Mouse (Mus musculus): ENCODE data around the gene Rbpj. TPM values are rescaled to one million over a fixed set of nuclear protein-coding genes. Genes with fewer than 3 reads are reported as not detected.

Gene Rbpj
- polyA plus RNA-seq, 1 experiment from 2014 or later, result 42.6 TPM

DNA sequence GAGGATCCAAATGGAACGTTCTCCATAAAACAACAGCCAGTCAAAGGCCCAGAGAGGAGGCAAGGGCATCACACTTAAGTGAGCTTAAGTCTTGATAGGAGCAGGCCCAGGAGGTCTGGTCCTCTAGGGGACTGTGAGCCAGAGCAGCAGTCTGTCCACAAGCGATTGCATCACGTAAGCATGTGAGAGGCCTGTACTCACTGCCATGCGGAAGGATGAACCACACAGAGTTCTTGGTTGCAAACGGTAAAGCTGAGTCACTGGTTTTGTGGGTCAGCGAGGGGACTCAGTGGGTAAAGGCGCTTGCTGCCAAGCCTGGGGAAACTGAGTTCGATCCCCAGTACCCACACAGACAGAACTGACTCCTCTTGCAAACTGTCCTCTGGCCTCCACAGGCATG is 14.1 kb upstream of the Rbpj start:
- Histone ChIP-seq H3K27ac (no peak overlapping the region), H3K4me1 (0 out of 2 replicates have a peak, but pooled peaks cover 3% of the 10 kb centered on the region), H3K4me2 (no peak overlapping the region), H3K27me3 (no peaks in the 10 kb centered on the region), H3K9ac (no peak overlapping the region), H3K36me3 (no peaks in the 10 kb centered on the region), H3K9me3 (no peaks in the 10 kb centered on the region), H3K4me3 (no peak overlapping the region)
- ATAC-seq (ENCODE audit: insufficient number of reproducible peaks, insufficient read depth, low FRiP score, low TSS enrichment, low read depth), result no peak
- WGBS, result 98% methylated on average over 8 of the region's 8 CpGs

DNA sequence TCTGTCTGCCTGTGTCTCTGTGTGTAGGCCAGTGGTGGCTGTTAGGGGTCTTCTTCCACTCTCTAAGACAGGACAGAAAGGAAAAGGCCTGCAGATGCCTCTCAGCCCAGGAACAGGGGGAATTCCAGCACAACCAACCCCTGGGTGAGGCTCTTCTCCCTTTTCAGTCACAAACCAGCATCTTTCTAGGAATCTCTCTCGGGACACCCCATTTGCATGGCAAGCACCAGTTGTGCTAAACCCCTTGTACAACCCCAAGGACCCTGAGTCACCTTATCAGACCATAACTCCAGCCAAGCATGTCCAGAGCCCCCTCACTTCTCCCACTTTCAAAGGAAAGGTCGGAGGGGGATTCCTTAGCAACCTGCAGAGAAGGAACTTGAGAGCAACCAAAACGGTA is 13.0 kb upstream of the Rbpj start:
- WGBS, result 68% methylated on average over 3 of the region's 3 CpGs

DNA sequence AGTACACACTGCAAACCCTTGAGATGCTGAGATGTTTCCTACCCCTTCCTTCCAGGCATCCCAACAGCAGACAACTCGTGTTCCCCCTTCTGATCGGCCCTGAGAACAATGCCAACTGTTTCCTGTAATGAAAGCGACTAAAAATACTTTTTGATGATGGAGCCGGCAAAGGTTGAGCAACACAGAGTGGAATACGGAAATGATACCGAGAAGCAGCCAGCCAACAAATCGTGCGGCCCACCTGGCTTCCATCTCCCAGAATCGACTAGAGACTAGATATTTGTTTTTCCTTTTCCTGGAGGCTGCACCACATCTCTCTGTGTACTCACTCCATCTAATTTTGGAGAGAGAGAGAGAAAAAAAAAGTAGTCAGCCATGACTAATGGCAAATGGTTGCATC is 11.2 kb upstream of the Rbpj start:
- no peaks in the 10 kb centered on the region for H3K27me3 ChIP-seq
- no peak overlapping the region for H3K27ac ChIP-seq
- 0 out of 2 replicates have a peak, but pooled peaks cover 3% of the 10 kb centered on the region for H3K4me1 ChIP-seq
- H3K9ac ChIP-seq, result no peak overlapping the region
- no peaks in the 10 kb centered on the region for H3K9me3 ChIP-seq
- no peaks in the 10 kb centered on the region for H3K36me3 ChIP-seq
- no peak overlapping the region for H3K4me2 ChIP-seq
- 78% methylated on average over 9 of the region's 9 CpGs for WGBS
- ATAC-seq (ENCODE audit: insufficient number of reproducible peaks, insufficient read depth, low FRiP score, low TSS enrichment, low read depth), result no peak
- H3K4me3 ChIP-seq, result no peak overlapping the region

More for the DNA sequence above, 13.0 kb upstream of the Rbpj start:
- Histone ChIP-seq H3K4me1 (0 out of 2 replicates have a peak, but pooled peaks cover 3% of the 10 kb centered on the region), H3K9me3 (no peaks in the 10 kb centered on the region), H3K27ac (no peak overlapping the region), H3K4me3 (no peak overlapping the region), H3K27me3 (no peaks in the 10 kb centered on the region), H3K36me3 (no peaks in the 10 kb centered on the region), H3K4me2 (no peak overlapping the region), H3K9ac (no peak overlapping the region)
- no peak for ATAC-seq (ENCODE audit: insufficient number of reproducible peaks, insufficient read depth, low FRiP score, low TSS enrichment, low read depth)

DNA sequence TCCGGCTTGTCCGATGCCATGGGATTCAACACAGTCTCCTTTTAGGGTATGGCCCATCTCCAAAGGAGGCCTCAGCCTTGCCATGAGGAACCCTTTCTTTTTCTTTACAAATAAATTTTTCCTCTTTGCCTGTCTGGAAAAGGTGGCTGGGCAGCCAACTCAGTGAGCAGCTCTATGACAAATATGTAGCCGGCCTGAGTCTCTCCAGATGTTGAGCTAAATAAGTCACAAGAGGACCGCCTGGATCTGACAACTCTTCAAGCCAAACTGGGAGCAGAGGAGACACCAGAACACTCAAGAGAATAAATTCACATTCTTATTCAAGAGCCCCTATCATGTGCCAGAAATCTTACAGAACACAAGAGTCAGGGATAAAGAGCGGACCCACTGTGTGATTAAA is 10.5 kb upstream of the Rbpj start:
- H3K4me3 ChIP-seq, result no peak overlapping the region
- 0 out of 2 replicates have a peak, but pooled peaks cover 3% of the 10 kb centered on the region for H3K4me1 ChIP-seq
- no peak for ATAC-seq (ENCODE audit: insufficient number of reproducible peaks, insufficient read depth, low FRiP score, low TSS enrichment, low read depth)
- H3K4me2 ChIP-seq, result no peak overlapping the region
- H3K27ac ChIP-seq, result no peak overlapping the region
- no peaks in the 10 kb centered on the region for H3K36me3 ChIP-seq
- H3K9me3 ChIP-seq, result no peaks in the 10 kb centered on the region
- no peak overlapping the region for H3K9ac ChIP-seq
- H3K27me3 ChIP-seq, result no peaks in the 10 kb centered on the region
- 88% methylated on average over 5 of the region's 5 CpGs for WGBS

DNA sequence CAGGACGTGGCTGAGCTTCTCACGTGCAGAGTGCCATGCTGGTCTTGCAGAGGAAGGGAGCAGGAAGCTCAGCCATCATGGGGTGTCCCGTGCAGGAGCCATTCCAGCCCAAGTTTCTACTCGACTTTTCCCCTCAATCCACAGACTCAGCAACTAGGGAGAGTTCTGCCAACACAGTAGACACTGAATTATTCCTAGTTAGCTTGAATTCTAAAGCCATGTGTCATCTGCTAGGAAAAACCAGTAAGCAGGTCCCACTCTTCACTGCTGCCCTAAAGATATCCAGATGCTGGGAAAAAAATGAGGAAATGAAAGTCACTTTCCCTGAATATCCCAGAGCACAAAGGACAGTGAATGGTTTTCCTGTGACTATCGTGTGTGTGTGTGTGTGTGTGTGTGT is 5.8 kb upstream of the Rbpj start:
- no peaks in the 10 kb centered on the region for H3K27me3 ChIP-seq
- H3K9me3 ChIP-seq, result no peaks in the 10 kb centered on the region
- H3K9ac ChIP-seq, result no peak overlapping the region
- H3K36me3 ChIP-seq, result no peaks in the 10 kb centered on the region
- H3K4me2 ChIP-seq, result no peak overlapping the region
- ATAC-seq (ENCODE audit: insufficient number of reproducible peaks, insufficient read depth, low FRiP score, low TSS enrichment, low read depth), result no peak
- no peaks in the 10 kb centered on the region for H3K4me1 ChIP-seq
- H3K4me3 ChIP-seq, result no peak overlapping the region
- WGBS, result 62% methylated on average over 5 of the region's 5 CpGs
- H3K27ac ChIP-seq, result no peak overlapping the region

DNA sequence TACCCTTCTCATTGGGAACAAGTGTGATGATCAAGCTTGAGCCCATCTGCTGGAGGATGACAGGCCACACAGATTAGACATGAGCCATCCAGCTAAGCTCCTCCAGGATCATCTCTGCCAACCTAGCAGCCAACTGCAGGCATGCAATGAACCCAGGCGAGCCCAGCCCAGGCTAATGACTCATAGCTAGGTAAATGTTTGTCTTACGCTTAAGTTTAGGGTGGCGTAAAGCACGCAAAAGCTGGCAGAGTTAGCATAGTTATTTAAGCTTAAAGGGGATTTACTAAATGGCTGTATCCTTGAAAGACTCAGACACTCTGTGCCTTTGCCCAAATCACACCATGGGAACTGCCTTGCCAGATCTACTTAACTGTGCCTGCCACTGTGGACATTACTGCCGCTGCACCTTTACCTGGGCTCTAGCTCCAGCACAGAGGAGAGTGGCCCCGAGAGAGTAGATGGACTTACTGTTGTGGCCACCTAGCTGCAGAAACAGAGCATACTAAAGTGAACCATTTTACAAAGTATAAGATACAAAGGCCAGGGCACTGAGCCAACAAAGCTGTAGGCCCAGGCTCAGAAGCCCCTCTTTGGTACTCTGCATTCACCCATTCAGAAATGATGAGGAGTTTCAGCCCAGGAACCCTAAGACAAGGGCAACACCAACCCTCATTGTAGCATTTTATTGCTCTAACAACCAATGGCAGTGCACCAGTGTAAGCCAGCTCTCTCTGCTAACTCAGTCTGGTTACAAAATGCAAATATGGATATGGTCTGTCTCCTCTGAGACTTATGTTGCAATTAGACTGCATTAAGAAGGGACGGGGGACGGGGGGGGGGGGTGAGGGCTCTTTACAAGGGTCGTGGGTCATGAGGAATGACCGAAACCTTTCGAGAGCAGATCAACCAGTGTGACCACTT is 2.6 kb upstream of the Rbpj start:
- Histone ChIP-seq H3K27me3 (no peaks in the 10 kb centered on the region; the same call in 1 of the 2 replicates), H3K4me1 (0 out of 2 replicates have a peak, but pooled peaks cover 2% of the 10 kb centered on the region), H3K4me3 (no peak overlapping the region), H3K9ac (no peak overlapping the region), H3K9me3 (no peaks in the 10 kb centered on the region), H3K36me3 (no peaks in the 10 kb centered on the region), H3K4me2 (no peak overlapping the region), H3K27ac (no peak overlapping the region)
- WGBS, result 72% methylated on average over 11 of the region's 11 CpGs
- no peak for ATAC-seq (ENCODE audit: insufficient number of reproducible peaks, insufficient read depth, low FRiP score, low TSS enrichment, low read depth)

DNA sequence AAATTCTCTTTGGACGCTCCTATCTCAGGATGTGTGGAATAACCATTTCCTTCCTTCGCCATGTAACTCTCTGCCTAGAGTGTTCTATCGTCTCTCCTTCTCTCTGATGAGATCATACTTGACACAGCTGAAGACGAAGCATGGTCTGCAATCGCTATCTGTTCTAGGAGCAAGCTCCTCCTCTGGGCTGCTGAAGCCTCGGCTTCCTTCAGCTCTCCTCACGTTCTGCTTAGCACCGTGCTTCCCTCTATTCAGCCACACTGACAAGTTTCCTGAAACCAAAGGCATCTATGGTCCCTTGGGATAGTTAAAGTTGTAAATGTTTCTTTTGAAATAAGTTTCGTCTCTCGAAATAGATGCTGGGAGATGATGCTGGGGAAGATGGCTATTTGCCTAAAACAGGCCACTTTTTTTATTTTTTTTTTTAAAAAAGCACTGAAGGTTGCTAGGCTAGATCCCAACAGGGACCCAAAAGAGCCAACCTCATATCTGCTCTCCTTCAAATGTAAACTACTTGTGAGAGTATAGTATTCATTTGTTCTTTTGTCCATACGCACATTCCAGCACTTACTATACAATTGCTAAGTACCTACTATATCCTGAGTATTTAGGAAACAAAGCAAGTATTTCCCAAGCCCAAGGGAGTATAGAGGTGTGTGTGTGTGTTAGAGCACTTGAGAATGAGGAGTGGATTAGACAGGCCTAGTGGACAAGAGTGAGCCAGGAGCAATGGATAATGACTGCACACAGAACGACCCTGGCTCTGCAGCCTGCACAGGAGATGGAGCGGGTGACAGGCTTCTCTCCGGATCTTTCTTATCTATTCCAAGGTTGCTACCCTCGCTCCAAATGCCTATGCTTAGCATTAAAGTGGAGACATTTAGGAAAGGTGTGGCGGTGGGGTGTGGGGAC is 726 bp downstream of the Rbpj start:
- no peaks in the 10 kb centered on the region for H3K9me3 ChIP-seq
- no peak overlapping the region for H3K27ac ChIP-seq
- no peaks in the 10 kb centered on the region for H3K36me3 ChIP-seq
- H3K27me3 ChIP-seq, result peaks cover 5% of the 10 kb centered on the region; the same call in 1 of the 2 replicates
- no peak for ATAC-seq (ENCODE audit: insufficient number of reproducible peaks, insufficient read depth, low FRiP score, low TSS enrichment, low read depth)
- H3K9ac ChIP-seq, result no peak overlapping the region
- no peak overlapping the region for H3K4me2 ChIP-seq
- 77% methylated on average over 16 of the region's 16 CpGs for WGBS
- peaks cover 18% of the 10 kb centered on the region for H3K4me1 ChIP-seq
- no peak overlapping the region for H3K4me3 ChIP-seq

DNA sequence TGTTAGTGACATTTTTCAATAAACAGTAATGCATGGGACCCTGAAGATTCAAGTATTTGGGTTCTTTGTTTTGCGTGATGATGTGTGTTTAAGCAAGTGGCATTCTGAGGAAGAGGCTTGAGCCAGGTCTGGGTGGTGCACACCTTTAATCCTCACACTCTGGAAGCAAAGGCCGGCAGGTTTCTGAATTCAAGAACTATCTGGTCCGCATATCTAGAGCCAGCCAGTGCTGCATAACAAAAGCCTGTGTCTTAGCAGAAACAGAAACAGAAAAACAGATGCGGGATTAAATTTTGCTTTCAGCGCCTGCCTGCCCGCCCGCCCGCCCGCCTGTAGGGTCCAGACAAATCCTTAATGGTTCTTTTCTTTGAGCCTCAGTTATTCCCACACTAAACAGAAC is 1.6 kb downstream of the Rbpj start:
- Histone ChIP-seq H3K27ac (no peak overlapping the region), H3K36me3 (no peaks in the 10 kb centered on the region), H3K9me3 (no peaks in the 10 kb centered on the region), H3K9ac (no peak overlapping the region), H3K4me3 (no peak overlapping the region), H3K4me2 (no peak overlapping the region), H3K27me3 (peaks cover 5% of the 10 kb centered on the region; the same call in 1 of the 2 replicates), H3K4me1 (peaks cover 23% of the 10 kb centered on the region)
- ATAC-seq (ENCODE audit: insufficient number of reproducible peaks, insufficient read depth, low FRiP score, low TSS enrichment, low read depth), result no peak
- WGBS, result 56% methylated on average over 9 of the region's 9 CpGs

DNA sequence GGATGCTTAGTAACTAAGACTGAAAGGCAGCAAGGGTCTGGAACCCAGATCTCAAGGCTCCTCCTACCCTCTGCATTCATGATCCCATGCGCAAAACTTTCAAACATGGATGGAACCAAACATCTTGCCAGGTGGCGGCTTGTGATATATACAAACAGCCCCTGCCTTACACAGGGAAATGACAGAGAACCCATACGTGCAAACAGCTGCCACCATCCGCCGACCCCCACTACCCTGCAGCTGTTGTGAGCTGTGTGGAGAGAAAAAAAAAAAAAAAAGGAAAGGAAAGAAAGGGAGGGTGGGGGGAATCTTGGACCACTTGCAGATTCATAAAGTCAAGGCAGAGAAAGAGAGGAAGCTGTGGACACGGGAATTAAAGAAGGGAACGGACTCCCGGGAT is 2.4 kb downstream of the Rbpj start:
- Histone ChIP-seq H3K4me1 (peaks cover 24% of the 10 kb centered on the region), H3K4me2 (no peak overlapping the region), H3K36me3 (no peaks in the 10 kb centered on the region), H3K9me3 (no peaks in the 10 kb centered on the region), H3K9ac (no peak overlapping the region), H3K27me3 (peaks cover 5% of the 10 kb centered on the region; the same call in 1 of the 2 replicates), H3K27ac (no peak overlapping the region; the same call in 1 of the 2 replicates), H3K4me3 (no peak overlapping the region)
- ATAC-seq (ENCODE audit: insufficient number of reproducible peaks, insufficient read depth, low FRiP score, low TSS enrichment, low read depth), result no peak
- 45% methylated on average over 8 of the region's 8 CpGs for WGBS

DNA sequence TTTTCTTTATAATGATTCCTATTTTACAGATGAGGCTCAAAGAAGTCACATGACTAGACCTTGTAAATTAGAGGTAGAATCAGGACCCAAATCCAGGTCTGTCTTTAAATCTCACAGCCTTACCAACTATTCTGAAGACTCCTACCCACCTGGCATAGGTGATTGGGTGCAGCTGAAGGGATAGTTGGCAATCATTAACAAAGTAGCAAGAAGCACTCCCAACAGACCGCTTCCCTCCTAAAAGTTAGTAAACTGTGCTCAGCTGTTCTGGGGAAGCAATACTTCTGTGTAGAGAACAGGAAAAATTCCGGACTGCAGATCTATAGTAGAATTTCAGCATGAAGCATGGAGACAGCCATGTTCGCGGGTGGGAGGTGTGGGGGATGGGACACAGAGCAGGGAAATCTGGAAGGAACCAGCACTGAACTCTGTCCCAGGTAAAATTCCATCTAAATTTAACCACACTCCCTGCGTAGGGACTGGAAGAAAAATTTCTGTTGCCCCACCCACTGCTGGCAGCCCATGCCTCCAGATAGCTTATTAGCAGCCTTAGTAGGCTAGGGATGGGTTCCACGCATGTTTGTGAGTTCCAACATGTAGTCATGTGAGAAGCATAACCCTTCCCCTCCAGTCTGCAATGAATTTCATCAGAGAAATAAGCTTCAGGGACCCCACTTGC is 3.3 kb downstream of the Rbpj start:
- WGBS, result 56% methylated on average over 6 of the region's 6 CpGs
- peaks cover 5% of the 10 kb centered on the region; the same call in 1 of the 2 replicates for H3K27me3 ChIP-seq
- no peaks in the 10 kb centered on the region for H3K36me3 ChIP-seq
- H3K4me2 ChIP-seq, result no peak overlapping the region
- H3K9me3 ChIP-seq, result no peaks in the 10 kb centered on the region
- peak overlapping the region; percentile 49; the same call in 1 of the 2 replicates for H3K27ac ChIP-seq
- H3K4me1 ChIP-seq, result peaks cover 32% of the 10 kb centered on the region
- 0 out of 2 replicates have a peak, but pooled peaks have one; percentile 40 for ATAC-seq (ENCODE audit: insufficient number of reproducible peaks, insufficient read depth, low FRiP score, low TSS enrichment, low read depth)
- H3K4me3 ChIP-seq, result no peak overlapping the region
- no peak overlapping the region for H3K9ac ChIP-seq

DNA sequence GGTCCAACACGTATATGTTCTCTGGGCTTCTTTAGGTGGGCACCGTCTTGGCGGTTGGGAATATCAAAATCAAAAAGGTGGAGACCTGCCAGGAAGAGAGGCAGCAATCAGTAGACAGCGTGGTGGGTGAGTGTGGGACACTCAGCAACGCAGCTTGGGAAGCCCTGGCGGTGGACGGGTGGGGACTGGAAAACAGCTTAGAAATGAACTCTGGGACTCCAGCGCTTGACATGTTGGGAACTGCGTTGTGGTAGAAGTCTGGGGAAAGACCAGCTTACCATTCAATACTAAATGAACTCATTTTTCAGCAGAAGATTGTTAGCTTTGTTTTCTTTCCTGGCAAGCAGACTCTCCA is 3.8 kb downstream of the Rbpj start:
- Histone ChIP-seq H3K27me3 (peaks cover 5% of the 10 kb centered on the region; the same call in 1 of the 2 replicates), H3K9ac (no peak overlapping the region), H3K4me2 (0 out of 2 replicates have a peak overlapping the region, but pooled peaks have one; percentile 18), H3K4me3 (no peak overlapping the region), H3K36me3 (no peaks in the 10 kb centered on the region), H3K27ac (peak overlapping the region; percentile 49), H3K9me3 (no peaks in the 10 kb centered on the region), H3K4me1 (peaks cover 33% of the 10 kb centered on the region)
- 46% methylated on average over 9 of the region's 9 CpGs for WGBS
- ATAC-seq (ENCODE audit: insufficient number of reproducible peaks, insufficient read depth, low FRiP score, low TSS enrichment, low read depth), result no peak
